Mouse (Mus musculus): ENCODE data around the gene Wdr82.

DNA sequence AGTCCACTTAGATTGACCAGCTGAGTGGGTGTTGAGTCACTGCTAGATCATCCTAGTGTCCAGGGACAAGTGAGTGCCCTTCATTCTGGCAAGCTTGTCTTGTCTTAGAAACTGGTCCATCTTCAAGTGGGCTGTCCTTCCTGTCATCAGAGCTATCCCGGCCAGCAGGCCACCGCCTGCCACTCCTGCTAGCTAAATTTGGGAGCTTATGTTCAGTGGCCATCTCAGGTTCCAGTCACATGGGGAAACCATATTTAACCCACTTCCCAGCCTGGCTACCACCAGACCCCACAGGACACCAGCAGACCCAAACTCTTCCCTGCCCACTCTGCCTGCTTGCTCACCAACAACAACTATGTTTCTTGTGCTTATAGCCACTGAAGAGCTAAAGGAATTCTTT, 35.8 kb downstream of the Wdr82 start:
- TF ChIP-seq POLR2A (IDR thresholded peaks at IDR 0.05; ENCODE audit: borderline replicate concordance, control insufficient read depth, low read depth, low read length) (no peak), CTCF (IDR thresholded peaks at IDR 0.05; ENCODE audit: control insufficient read depth, insufficient read depth, low read length) (no peak)

All from bone marrow, adult 2 months (tissue).